Mouse (Mus musculus) lung, postnatal 0 days (tissue): ENCODE results near the gene Ajm1.

Experiments
- CTCF ChIP-seq: IDR thresholded peaks from 2 replicates; pipeline ENCODE4 v1.5.1; 2016; ENCODE audit warnings: antibody characterized with exemption, mild to moderate bottlenecking
- EP300 ChIP-seq: IDR thresholded peaks from 2 replicates; pipeline ENCODE4 v1.6.1; 2016; ENCODE audit warnings: antibody characterized with exemption, mild to moderate bottlenecking, control low read depth

DNA sequence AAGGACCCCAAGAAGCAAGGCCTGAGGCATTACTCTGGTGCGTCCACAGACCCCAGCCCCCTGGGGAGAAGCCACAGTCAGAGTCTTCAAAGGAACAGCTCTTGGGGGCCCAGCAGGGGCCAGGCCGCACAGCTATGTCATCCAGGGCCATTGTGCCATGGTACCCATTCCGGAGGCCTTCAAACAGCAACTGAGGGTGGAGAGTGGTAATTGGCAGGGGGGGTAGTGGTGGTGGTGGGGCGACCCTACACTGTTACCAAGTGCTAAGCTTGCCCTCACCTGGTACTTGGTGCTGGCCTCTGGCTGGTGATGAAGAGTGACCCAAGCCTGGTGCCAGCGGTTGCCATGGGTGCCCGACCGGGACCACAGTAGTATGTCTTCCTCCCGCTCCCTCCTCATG is 15.8 kb downstream of the Ajm1 start:
- TF ChIP-seq CTCF (no peak), EP300 (no peak)
